20 mouse cellular contexts compared by ENCODE assay signal in the genomic region with DNA sequence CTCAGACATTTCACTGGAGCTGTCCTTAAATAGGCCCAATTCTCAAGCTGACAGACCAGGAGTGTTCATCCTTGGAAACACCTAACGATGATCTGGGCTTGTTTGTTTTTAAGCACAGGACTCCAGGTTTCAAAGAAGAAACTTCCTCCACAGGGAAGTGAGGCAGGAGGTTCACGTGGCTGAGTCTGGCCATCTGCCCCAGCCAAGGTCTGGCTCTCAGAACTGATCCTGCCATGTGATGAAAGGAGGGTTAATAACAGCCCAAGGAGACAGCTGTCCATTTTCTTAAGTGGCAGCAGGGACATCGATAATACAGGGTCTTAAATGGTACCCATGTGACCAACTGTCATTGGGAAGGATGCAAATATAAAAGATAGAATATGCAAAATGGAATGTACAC. TPM values are rescaled to one million over a fixed set of nuclear protein-coding genes. Genes with fewer than 3 reads are reported as not detected.
"Had no signal": no experiment of that assay in that cellular context is flagged by ENCODE, and none has a peak within 500 bp of the region (broad histone marks: within the 10 kb centered on the region; RNA-seq: fewer than 3 reads in every experiment).

No protein-coding gene starts in this region.

- ATAC-seq: liver, postnatal 0 days; lung, postnatal 0 days had no signal

- H3K9ac ChIP-seq: liver, embryonic 13.5 days; liver, embryonic 15.5 days; liver, postnatal 0 days; lung, embryonic 15.5 days; midbrain, embryonic 12.5 days; neural tube, embryonic 13.5 days; stomach, embryonic 15.5 days had no signal

- H3K4me2 ChIP-seq: liver, embryonic 13.5 days; liver, embryonic 15.5 days; lung, embryonic 15.5 days; midbrain, embryonic 12.5 days; neural tube, embryonic 13.5 days; stomach, embryonic 15.5 days had no signal

- DNase-seq: liver, embryonic 13.5 days; liver, postnatal 0 days; lung, adult 2 months; lung, postnatal 14 days; lung, postnatal 36 days; midbrain, embryonic 14.5 days; right cerebral cortex, postnatal 14 days; thymus, adult 2 months; thymus, postnatal 25 days; thymus, postnatal 4 days had no signal

- H3K4me3 ChIP-seq: liver, embryonic 13.5 days; liver, embryonic 15.5 days; lung, embryonic 15.5 days; megakaryocyte, embryonic 14.5 days; midbrain, embryonic 12.5 days; neural tube, embryonic 13.5 days; stomach, embryonic 15.5 days had no signal

- H3K9me3 ChIP-seq: liver, embryonic 13.5 days; liver, embryonic 15.5 days; lung, embryonic 15.5 days; midbrain, embryonic 12.5 days; neural tube, embryonic 13.5 days; stomach, embryonic 15.5 days had no signal

- H3K27ac ChIP-seq: liver, embryonic 13.5 days; liver, embryonic 15.5 days; lung, embryonic 15.5 days; macrophage; midbrain, embryonic 12.5 days; neural tube, embryonic 13.5 days; stomach, embryonic 15.5 days; stomach, postnatal 0 days had no signal

RNA-seq across cellular contexts. Expression of a gene that starts 1.5 kb away (rescaled TPM):
- polyA plus RNA-seq: liver, embryonic 13.5 days; liver, embryonic 15.5 days; liver, postnatal 0 days; lung, adult 2 months; lung, embryonic 15.5 days; lung, postnatal 0 days; macrophage; midbrain, embryonic 14.5 days; spleen, adult 2 months; stomach, embryonic 15.5 days; stomach, postnatal 0 days had no signal
